Mouse (Mus musculus): Measurements from ENCODE around the gene Trim2. TPM values are rescaled to one million over a fixed set of nuclear protein-coding genes. Genes with fewer than 3 reads are reported as not detected.

Trim2 gene
- polyA plus RNA-seq, 2 experiments: 17.4 to 28.1 TPM

DNA sequence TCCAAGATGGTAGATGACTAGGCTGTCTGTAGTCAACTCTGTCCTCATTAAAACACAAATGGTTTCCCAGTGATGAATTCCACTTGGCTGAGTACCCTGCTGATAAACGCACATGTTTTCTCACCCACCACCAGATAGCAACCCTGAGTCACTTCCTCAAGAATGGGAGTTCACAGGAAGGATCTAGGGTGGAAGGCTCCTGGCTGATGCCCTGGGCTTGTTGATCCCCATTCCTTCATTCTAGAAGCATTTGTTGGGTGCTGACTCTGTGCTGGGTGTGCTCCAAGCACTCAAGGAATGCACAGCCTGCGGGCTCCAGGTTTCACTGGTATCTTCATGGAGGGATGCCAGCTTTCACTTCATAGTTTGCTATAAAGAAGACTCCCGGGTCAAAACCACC lies 12.8 kb upstream of the Trim2 start:
- no peak overlapping the region for H3K9ac ChIP-seq (ENCODE audit: low read depth, low read length, severe bottlenecking)
- TF ChIP-seq POLR2A (IDR thresholded peaks at IDR 0.05; ENCODE audit: borderline replicate concordance, extremely low read depth, insufficient read depth, insufficient read length): no peak
- H3K27me3 ChIP-seq (ENCODE audit: control insufficient read depth, insufficient read depth, low read length): no peaks in the 10 kb centered on the region
- no peak overlapping the region for H3K27ac ChIP-seq (replicated peaks; ENCODE audit: low read depth, low read length)
- H3K4me2 ChIP-seq (replicated peaks; ENCODE audit: low read depth, low read length, severe bottlenecking): no peak overlapping the region
- no peaks in the 10 kb centered on the region for H3K36me3 ChIP-seq (ENCODE audit: control insufficient read depth, insufficient read depth, low read length)
- H3K4me3 ChIP-seq (replicated peaks; ENCODE audit: low read length): no peak overlapping the region
- ATAC-seq (ENCODE audit: low FRiP score, low read depth) (no peak), DNase-seq (ENCODE audit: low spot score) (no peak)
- 68% methylated on average over 3 of the region's 3 CpGs for WGBS
- H3K4me1 ChIP-seq (ENCODE audit: control insufficient read depth, insufficient read depth, low read length): peaks cover 6% of the 10 kb centered on the region
- no peaks in the 10 kb centered on the region for H3K9me3 ChIP-seq (ENCODE audit: control insufficient read depth, low read length)

DNA sequence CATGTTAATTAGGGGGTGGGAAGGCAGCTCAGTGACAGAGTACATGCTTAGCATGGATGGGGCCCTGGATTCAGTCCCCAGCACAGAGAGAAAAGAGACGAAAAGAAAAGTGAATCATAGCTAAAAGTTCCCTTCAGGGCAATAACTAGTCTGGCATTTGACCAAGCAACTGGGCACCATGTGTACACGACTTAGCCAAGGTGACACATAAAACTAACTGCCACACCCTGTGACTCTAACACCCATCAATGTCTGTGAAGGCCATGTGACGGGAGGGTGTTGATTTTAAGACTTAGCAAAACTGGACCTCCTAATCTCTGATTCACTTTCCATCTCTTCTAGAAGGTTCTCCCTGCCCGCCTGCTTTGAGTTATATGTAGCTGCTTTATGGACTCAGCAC lies 12.2 kb upstream of the Trim2 start:
- H3K27ac ChIP-seq (replicated peaks; ENCODE audit: low read depth, low read length): no peak overlapping the region
- ATAC-seq (ENCODE audit: low FRiP score, low read depth) (no peak), DNase-seq (ENCODE audit: low spot score) (no peak)
- H3K4me1 ChIP-seq (ENCODE audit: control insufficient read depth, insufficient read depth, low read length): no peaks in the 10 kb centered on the region
- no peak overlapping the region for H3K9ac ChIP-seq (ENCODE audit: low read depth, low read length, severe bottlenecking)
- H3K36me3 ChIP-seq (ENCODE audit: control insufficient read depth, insufficient read depth, low read length): no peaks in the 10 kb centered on the region
- H3K4me3 ChIP-seq (replicated peaks; ENCODE audit: low read length): no peak overlapping the region
- H3K27me3 ChIP-seq (ENCODE audit: control insufficient read depth, insufficient read depth, low read length): no peaks in the 10 kb centered on the region
- H3K9me3 ChIP-seq (ENCODE audit: control insufficient read depth, low read length): no peaks in the 10 kb centered on the region
- 86% methylated on average over 4 of the region's 4 CpGs for WGBS
- no peak overlapping the region for H3K4me2 ChIP-seq (replicated peaks; ENCODE audit: low read depth, low read length, severe bottlenecking)
- TF ChIP-seq POLR2A (IDR thresholded peaks at IDR 0.05; ENCODE audit: borderline replicate concordance, extremely low read depth, insufficient read depth, insufficient read length): no peak

DNA sequence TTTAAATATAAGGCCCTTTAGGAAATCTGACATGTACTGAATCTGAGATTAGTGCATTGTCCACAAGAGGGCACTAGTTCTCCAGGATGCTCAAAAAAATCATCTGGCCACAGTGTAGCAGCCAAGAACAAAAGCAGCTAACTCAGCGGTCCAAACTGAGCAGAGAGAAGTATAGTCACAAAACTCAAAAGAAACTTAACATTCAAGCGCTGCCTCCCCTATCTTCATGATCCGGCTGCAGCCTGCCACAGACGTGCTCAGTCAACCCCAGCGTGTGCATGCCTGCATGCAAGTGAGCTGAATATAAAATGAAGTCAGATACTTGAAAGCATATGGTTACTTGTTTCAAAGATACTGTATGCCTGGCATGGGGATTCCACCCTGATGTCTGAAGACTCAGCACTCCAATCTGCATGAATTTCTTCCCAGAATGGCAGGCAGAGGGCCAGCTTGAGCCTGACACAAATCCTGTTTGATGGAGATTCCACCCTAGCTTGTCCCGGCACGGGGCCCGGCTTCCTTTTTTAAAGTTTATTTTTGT lies 8.0 kb upstream of the Trim2 start:
- Histone ChIP-seq H3K4me2 (replicated peaks; ENCODE audit: low read depth, low read length, severe bottlenecking) (0 out of 2 replicates have a peak overlapping the region, but pooled peaks have one; percentile 6), H3K36me3 (ENCODE audit: control insufficient read depth, insufficient read depth, low read length) (no peaks in the 10 kb centered on the region), H3K27ac (replicated peaks; ENCODE audit: low read depth, low read length) (no peak overlapping the region), H3K4me1 (ENCODE audit: control insufficient read depth, insufficient read depth, low read length) (no peaks in the 10 kb centered on the region), H3K27me3 (ENCODE audit: control insufficient read depth, insufficient read depth, low read length) (no peaks in the 10 kb centered on the region), H3K4me3 (replicated peaks; ENCODE audit: low read length) (no peak overlapping the region), H3K9ac (ENCODE audit: low read depth, low read length, severe bottlenecking) (no peak overlapping the region), H3K9me3 (ENCODE audit: control insufficient read depth, low read length) (no peaks in the 10 kb centered on the region)
- ATAC-seq (ENCODE audit: low FRiP score, low read depth) (peak; percentile 82), DNase-seq (ENCODE audit: low spot score) (peak; percentile 93)
- TF ChIP-seq POLR2A (IDR thresholded peaks at IDR 0.05; ENCODE audit: borderline replicate concordance, extremely low read depth, insufficient read depth, insufficient read length): no peak
- WGBS: 34% methylated on average over 8 of the region's 8 CpGs

DNA sequence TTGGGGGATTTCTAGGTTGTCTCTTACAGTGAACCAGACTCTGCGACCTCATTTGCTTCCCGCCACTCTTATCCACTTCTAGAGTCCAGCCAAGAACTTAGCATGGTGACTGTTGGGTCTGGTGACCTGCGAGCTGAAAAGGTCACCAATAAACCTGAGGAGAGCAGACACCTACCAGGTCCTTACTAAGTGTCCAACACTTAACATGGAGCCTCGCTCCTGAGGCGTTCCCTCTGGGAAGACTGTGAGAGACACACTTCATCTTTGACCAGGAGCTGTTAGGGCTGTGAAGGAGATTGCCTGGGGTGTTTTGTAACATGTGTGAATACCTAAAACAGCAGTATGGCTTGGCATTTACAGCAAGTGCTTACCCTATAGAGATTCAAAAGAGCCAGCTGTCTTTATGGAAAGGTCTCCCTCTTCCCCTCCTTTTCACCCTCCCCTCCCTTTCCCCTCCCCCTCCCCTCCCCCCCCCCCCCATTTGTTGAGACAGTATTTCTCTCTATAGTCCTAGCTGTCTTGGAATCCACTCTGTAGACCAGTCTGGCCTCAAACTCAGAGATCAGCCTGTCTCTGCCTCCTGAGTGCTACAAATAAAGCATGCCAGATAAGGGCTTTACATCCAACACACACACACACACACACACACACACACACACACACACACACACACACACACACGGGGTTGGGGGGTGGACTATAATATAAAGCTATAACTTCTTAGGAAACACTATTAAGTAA lies 7.3 kb upstream of the Trim2 start:
- ATAC-seq (ENCODE audit: low FRiP score, low read depth) (no peak), DNase-seq (ENCODE audit: low spot score) (no peak)
- no peaks in the 10 kb centered on the region for H3K27me3 ChIP-seq (ENCODE audit: control insufficient read depth, insufficient read depth, low read length)
- no peak overlapping the region for H3K4me3 ChIP-seq (replicated peaks; ENCODE audit: low read length)
- no peak overlapping the region for H3K27ac ChIP-seq (replicated peaks; ENCODE audit: low read depth, low read length)
- H3K9ac ChIP-seq (ENCODE audit: low read depth, low read length, severe bottlenecking): no peak overlapping the region
- no peak overlapping the region for H3K4me2 ChIP-seq (replicated peaks; ENCODE audit: low read depth, low read length, severe bottlenecking)
- TF ChIP-seq POLR2A (IDR thresholded peaks at IDR 0.05; ENCODE audit: borderline replicate concordance, extremely low read depth, insufficient read depth, insufficient read length): no peak
- WGBS: 75% methylated on average over 6 of the region's 6 CpGs
- no peaks in the 10 kb centered on the region for H3K9me3 ChIP-seq (ENCODE audit: control insufficient read depth, low read length)
- H3K36me3 ChIP-seq (ENCODE audit: control insufficient read depth, insufficient read depth, low read length): no peaks in the 10 kb centered on the region
- no peaks in the 10 kb centered on the region for H3K4me1 ChIP-seq (ENCODE audit: control insufficient read depth, insufficient read depth, low read length)

DNA sequence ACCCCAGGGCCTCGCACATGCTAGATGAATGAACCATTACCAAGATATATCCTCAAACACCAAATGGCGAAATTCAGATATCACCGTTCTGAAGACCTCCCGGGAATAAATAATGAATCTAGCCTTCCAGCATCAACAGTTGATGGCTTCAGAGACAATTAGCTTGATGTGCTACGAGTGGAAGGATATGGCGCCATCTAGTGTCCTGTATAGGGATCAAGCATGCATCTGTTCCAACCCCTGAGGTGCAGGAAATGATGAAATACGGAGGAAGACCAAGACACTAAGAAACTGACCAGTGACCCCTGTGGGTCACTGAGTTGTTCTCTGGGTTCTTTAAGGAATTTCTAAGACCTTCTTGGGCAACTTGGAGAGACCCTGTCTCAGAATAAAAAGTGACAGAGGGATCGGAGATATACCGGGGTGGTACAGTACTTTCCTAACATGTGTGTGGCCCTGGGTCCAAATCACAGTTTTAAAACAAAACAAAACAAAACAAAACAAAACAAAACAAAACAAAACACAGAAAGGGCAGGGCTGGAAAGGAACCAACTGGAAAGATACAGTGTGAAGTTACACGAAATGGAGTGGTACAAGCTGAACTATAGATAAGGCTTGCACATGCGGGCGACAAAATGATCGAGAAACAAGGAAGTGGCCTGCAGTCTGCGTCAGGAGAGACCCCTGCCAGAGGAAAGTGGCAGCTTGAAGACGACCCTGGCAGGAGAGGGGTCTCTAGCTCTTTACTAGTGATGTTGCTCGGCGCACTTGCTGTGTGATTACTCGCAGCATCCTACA lies 6.5 kb upstream of the Trim2 start:
- no peaks in the 10 kb centered on the region for H3K27me3 ChIP-seq (ENCODE audit: control insufficient read depth, insufficient read depth, low read length)
- no peaks in the 10 kb centered on the region for H3K36me3 ChIP-seq (ENCODE audit: control insufficient read depth, insufficient read depth, low read length)
- H3K4me2 ChIP-seq (replicated peaks; ENCODE audit: low read depth, low read length, severe bottlenecking): no peak overlapping the region
- no peak overlapping the region for H3K4me3 ChIP-seq (replicated peaks; ENCODE audit: low read length)
- H3K27ac ChIP-seq (replicated peaks; ENCODE audit: low read depth, low read length): no peak overlapping the region
- no peaks in the 10 kb centered on the region for H3K9me3 ChIP-seq (ENCODE audit: control insufficient read depth, low read length)
- 51% methylated on average over 18 of the region's 18 CpGs for WGBS
- DNase-seq (ENCODE audit: low spot score) (peak; percentile 71), ATAC-seq (ENCODE audit: low FRiP score, low read depth) (no peak)
- no peak overlapping the region for H3K9ac ChIP-seq (ENCODE audit: low read depth, low read length, severe bottlenecking)
- H3K4me1 ChIP-seq (ENCODE audit: control insufficient read depth, insufficient read depth, low read length): no peaks in the 10 kb centered on the region
- TF ChIP-seq POLR2A (IDR thresholded peaks at IDR 0.05; ENCODE audit: borderline replicate concordance, extremely low read depth, insufficient read depth, insufficient read length): no peak

Data from limb, embryonic 14.5 days (tissue).